Mouse (Mus musculus) CH12.LX (cell line): Measurements from ENCODE around the gene Olfr1410. TPM values are rescaled to one million over a fixed set of nuclear protein-coding genes. Genes with fewer than 3 reads are reported as not detected.

Source experiments
- DNase-seq: peaks from one replicate; pipeline ENCODE4 v3.0.0-alpha.2; 2013; ENCODE audit errors: extremely low read depth
- H3K27ac ChIP-seq: 2 replicates; pipeline ENCODE4 v1.5.1; 2012; ENCODE audit warnings: low read depth, mild to moderate bottlenecking, control low read depth, moderate library complexity; ENCODE audit not compliant: insufficient read depth
- H3K27me3 ChIP-seq: replicated peaks from 2 replicates; pipeline ENCODE3; 2012; ENCODE audit warnings: inconsistent platforms
- H3K36me3 ChIP-seq, 2 experiments: replicated peaks in 1 of 2; 2 replicates each; pipeline versions ENCODE3 to v1.6.1; 2012; ENCODE audit warnings: inconsistent platforms in 1 of 2, low read length in 1 of 2, mild to moderate bottlenecking in 1 of 2, mixed read lengths in 1 of 2, moderate library complexity in 1 of 2; ENCODE audit not compliant: control insufficient read depth in 1 of 2, insufficient read depth in 1 of 2
- H3K4me1 ChIP-seq, 2 experiments: 2 replicates each; pipeline ENCODE4 v1.6.1; 2012; ENCODE audit warnings: inconsistent platforms in 1 of 2, moderate library complexity in 1 of 2; ENCODE audit not compliant: insufficient read depth in 2 of 2, control insufficient read depth in 1 of 2
- H3K4me2 ChIP-seq: 2 replicates; pipeline ENCODE4 v1.6.1; 2012; ENCODE audit warnings: low read depth, mild to moderate bottlenecking, control low read depth; ENCODE audit not compliant: poor library complexity, insufficient read depth, severe bottlenecking
- H3K4me3 ChIP-seq, 3 experiments: fragments of 150-350 bp in 1 of 3; sonication (generic) in 1 of 3; replicated peaks in 1 of 3; 2 replicates each; pipeline versions ENCODE3 to v1.5.1; 2011 to 2012; ENCODE audit warnings: low read depth in 2 of 3, low read length in 2 of 3, mild to moderate bottlenecking in 2 of 3, moderate library complexity in 2 of 3, control low read depth in 1 of 3, improper control_type of control experiment in 1 of 3, inconsistent platforms in 1 of 3, mixed read lengths in 1 of 3; ENCODE audit not compliant: poor library complexity in 1 of 3
- H3K79me2 ChIP-seq: replicated peaks from 2 replicates; pipeline ENCODE4 v1.6.1; 2012; ENCODE audit warnings: mild to moderate bottlenecking, moderate library complexity; ENCODE audit not compliant: control insufficient read depth, poor library complexity, insufficient read depth, severe bottlenecking; ENCODE audit errors: extremely low read depth
- H3K9ac ChIP-seq: 2 replicates; pipeline ENCODE4 v1.6.1; 2012; ENCODE audit warnings: low read depth, mild to moderate bottlenecking, control low read depth, moderate library complexity; ENCODE audit not compliant: insufficient read depth
- H3K9me3 ChIP-seq: replicated peaks from 2 replicates; pipeline ENCODE3; 2012; ENCODE audit warnings: low read length, inconsistent platforms, mixed read lengths
- CHD1 ChIP-seq: IDR thresholded peaks from 2 replicates; pipeline ENCODE4 v1.6.1; 2012; ENCODE audit warnings: low read depth, low read length, improper control_type of control experiment, inconsistent platforms
- CHD2 ChIP-seq: IDR thresholded peaks from 2 replicates; pipeline ENCODE4 v1.6.1; 2011; ENCODE audit warnings: low read length, improper control_type of control experiment
- E2F4 ChIP-seq: IDR thresholded peaks from 2 replicates; pipeline ENCODE4 v1.6.1; 2011; ENCODE audit warnings: low read depth, low read length, improper control_type of control experiment; ENCODE audit not compliant: insufficient replicate concordance
- ELF1 ChIP-seq: IDR thresholded peaks from 2 replicates; pipeline ENCODE4 v1.6.1; 2014; ENCODE audit warnings: low read depth, mild to moderate bottlenecking, inconsistent platforms, low read length, improper control_type of control experiment
- EP300 ChIP-seq: IDR thresholded peaks from 2 replicates; pipeline ENCODE4 v1.6.1; 2011; ENCODE audit warnings: low read length, improper control_type of control experiment
- ETS1 ChIP-seq: conservative IDR thresholded peaks from 2 replicates; pipeline ENCODE4 v1.6.1; 2012; ENCODE audit warnings: low read depth, mild to moderate bottlenecking, inconsistent platforms, low read length, improper control_type of control experiment, moderate library complexity
- HCFC1 ChIP-seq: IDR thresholded peaks from 2 replicates; pipeline ENCODE4 v1.6.1; 2012; ENCODE audit warnings: low read depth, mild to moderate bottlenecking, inconsistent platforms, low read length, improper control_type of control experiment
- IRF4 ChIP-seq: IDR thresholded peaks from 2 replicates; pipeline ENCODE4 v1.6.1; 2014; ENCODE audit warnings: low read depth, mild to moderate bottlenecking, inconsistent platforms, low read length, improper control_type of control experiment
- MAX ChIP-seq: IDR thresholded peaks from 2 replicates; pipeline ENCODE4 v1.6.1; 2011; ENCODE audit warnings: low read length, improper control_type of control experiment
- MXI1 ChIP-seq: IDR thresholded peaks from 2 replicates; pipeline ENCODE4 v1.6.1; 2011; ENCODE audit warnings: mild to moderate bottlenecking, low read depth, low read length, improper control_type of control experiment
- MYC ChIP-seq: IDR thresholded peaks from 2 replicates; pipeline ENCODE4 v1.6.1; 2011; ENCODE audit warnings: low read depth, mild to moderate bottlenecking, improper control_type of control experiment, low read length
- PAX5 ChIP-seq: IDR thresholded peaks from 2 replicates; pipeline ENCODE4 v1.6.1; 2012; ENCODE audit warnings: low read length, inconsistent platforms, mixed read lengths
- POLR2A ChIP-seq: IDR thresholded peaks from 2 replicates; pipeline ENCODE4 v1.6.1; 2011; ENCODE audit warnings: low read depth, mild to moderate bottlenecking, improper control_type of control experiment, low read length
- POLR2AphosphoS2 ChIP-seq: IDR thresholded peaks from 2 replicates; pipeline ENCODE4 v1.6.1; 2011; ENCODE audit warnings: low read depth, low read length, improper control_type of control experiment
- RAD21 ChIP-seq: IDR thresholded peaks from 2 replicates; pipeline ENCODE4 v1.6.1; 2011; ENCODE audit warnings: low read depth, mild to moderate bottlenecking, low read length, improper control_type of control experiment, moderate library complexity
- TCF12 ChIP-seq: IDR thresholded peaks from 2 replicates; pipeline ENCODE4 v1.6.1; 2014; ENCODE audit warnings: low read depth, mild to moderate bottlenecking, inconsistent platforms, low read length, improper control_type of control experiment
- USF1 ChIP-seq: IDR thresholded peaks from 2 replicates; pipeline ENCODE4 v1.6.1; 2014; ENCODE audit warnings: low read depth, mild to moderate bottlenecking, inconsistent platforms, low read length, improper control_type of control experiment
- USF2 ChIP-seq: conservative IDR thresholded peaks from 2 replicates; pipeline ENCODE4 v1.6.1; 2011; ENCODE audit warnings: low read depth, low read length, improper control_type of control experiment
- ZC3H11A ChIP-seq: IDR thresholded peaks from 2 replicates; pipeline ENCODE4 v1.6.1; 2012; ENCODE audit warnings: low read depth, mild to moderate bottlenecking, inconsistent platforms, low read length, improper control_type of control experiment
- ZKSCAN1 ChIP-seq: IDR thresholded peaks from 2 replicates; pipeline ENCODE4 v1.6.1; 2012; ENCODE audit warnings: low read depth, inconsistent platforms, low read length, improper control_type of control experiment, borderline replicate concordance
- ZMIZ1 ChIP-seq: IDR thresholded peaks from 2 replicates; pipeline ENCODE4 v1.6.1; 2012; ENCODE audit warnings: low read depth, mild to moderate bottlenecking, inconsistent platforms, low read length, improper control_type of control experiment
- dilution Hi-C: fragments of 300-500 bp; cut with MboI; formaldehyde crosslinking; loops from 2 replicates; pipeline ENCODE4 v1.14.3; 2020; ENCODE audit warnings: low sequenced_read_pairs; ENCODE audit not compliant: extremely low pct_unique_long_range_greater_than_20kb, extremely low pct_ligation_motif_present
- in situ Hi-C: fragments of 300-500 bp; cut with MboI; formaldehyde crosslinking; loops from 3 replicates; pipeline ENCODE4 v1.14.3; 2019; ENCODE audit warnings: low sequenced_read_pairs, low pct_ligation_motif_present, low pct_unique_long_range_greater_than_20kb, mixed read lengths
- polyA plus RNA-seq: library from polyadenylated mRNA; unstranded; fragments of >175 nt; gene quantifications from 2 replicates; pipeline ENCODE4 v1.2.1, GENCODE M21; 2012; ENCODE audit warnings: low read depth; ENCODE audit not compliant: insufficient read length
- total RNA-seq, 2 experiments: library from RNA; depleted of rRNA; stranded (reverse); fragments of 300-350 nt in 1 of 2; fragments of >200 nt in 1 of 2; gene quantifications; 2 replicates each; pipeline ENCODE4 v1.2.3; 2012 to 2014

Olfr1410 gene
- total and polyA plus RNA-seq, 3 experiments: 0.08 TPM; not detected in 2

DNA sequence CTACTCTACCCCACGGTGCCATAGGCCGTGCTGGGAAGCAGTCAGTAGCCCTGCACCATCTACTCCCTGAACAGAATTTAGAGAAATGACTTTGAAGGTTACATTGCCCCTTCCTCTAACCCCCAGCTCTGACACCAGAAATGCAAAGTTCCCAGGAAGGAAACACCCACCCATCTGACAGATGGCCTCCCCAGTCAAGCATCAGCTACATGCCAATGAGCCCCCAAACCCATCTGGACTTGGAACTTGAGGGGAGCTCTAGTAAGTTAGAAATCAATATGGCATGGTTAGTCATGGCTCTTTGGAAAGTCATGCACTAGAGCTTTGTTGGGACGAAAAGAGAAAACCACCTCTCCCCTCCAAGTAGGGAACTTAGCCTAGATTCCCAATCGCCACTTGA is 33.2 kb downstream of the Olfr1410 start:
- H3K9ac ChIP-seq: no peak overlapping the region
- peaks cover 35 to 56% of the 10 kb centered on the region in 2 experiments for H3K36me3 ChIP-seq
- H3K27me3 ChIP-seq: no peaks in the 10 kb centered on the region
- dilution Hi-C loops (no loop called here), in situ Hi-C loops (no loop called here)
- no peak overlapping the region for H3K27ac ChIP-seq
- peaks cover 18% of the 10 kb centered on the region for H3K79me2 ChIP-seq
- peaks cover 8 to 24% of the 10 kb centered on the region in 2 experiments for H3K4me1 ChIP-seq
- H3K9me3 ChIP-seq: no peaks in the 10 kb centered on the region
- DNase-seq: no peak
- H3K4me3 ChIP-seq: no peak overlapping the region
- no peak overlapping the region for H3K4me2 ChIP-seq
- no peak for TF ChIP-seq PAX5
- TF ChIP-seq EP300: no peak
- TF ChIP-seq IRF4: no peak
- no peak for TF ChIP-seq MXI1
- no peak for TF ChIP-seq CHD2
- TF ChIP-seq ZC3H11A: no peak
- TF ChIP-seq ETS1: no peak
- TF ChIP-seq MYC: no peak
- no peak for TF ChIP-seq ZKSCAN1
- TF ChIP-seq USF1: no peak
- no peak for TF ChIP-seq POLR2A
- no peak for TF ChIP-seq ZMIZ1
- no peak for TF ChIP-seq RAD21
- TF ChIP-seq USF2: no peak
- no peak for TF ChIP-seq CHD1
- TF ChIP-seq HCFC1: no peak
- TF ChIP-seq, all 38 proteins: peak for 0

DNA sequence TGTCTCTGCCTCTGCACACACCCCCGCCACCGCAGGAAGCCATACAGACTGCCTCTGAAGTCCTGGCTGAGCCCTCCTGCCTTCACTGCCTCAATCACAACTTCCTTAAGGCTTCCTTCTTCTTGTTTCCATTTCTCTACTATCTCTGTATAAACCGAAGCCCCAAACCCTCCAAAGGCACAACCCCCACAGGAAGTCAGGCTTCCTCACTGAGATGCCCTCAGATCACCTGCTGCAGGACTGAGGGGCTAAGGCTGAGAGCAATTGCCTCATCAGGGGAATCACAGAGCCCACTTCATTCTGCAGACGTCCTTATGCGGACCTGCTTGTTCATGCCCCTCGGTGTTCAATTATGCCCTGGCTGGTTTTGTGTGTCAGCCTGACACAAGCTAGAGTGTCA is 34.8 kb downstream of the Olfr1410 start:
- TF ChIP-seq MXI1 (no peak), ELF1 (no peak), HCFC1 (no peak), ETS1 (no peak), IRF4 (no peak), TCF12 (no peak), E2F4 (no peak), MAX (no peak), EP300 (no peak), POLR2AphosphoS2 (no peak), USF1 (no peak)
- no peak for DNase-seq
- Histone ChIP-seq H3K9ac (no peak overlapping the region), H3K36me3 (peaks cover 35 to 47% of the 10 kb centered on the region in 2 experiments), H3K9me3 (no peaks in the 10 kb centered on the region), H3K27ac (no peak overlapping the region), H3K4me3 (peak overlapping the region in 2 of 3 experiments; percentile 74 to 88), H3K27me3 (peaks cover 5% of the 10 kb centered on the region), H3K4me1 (peaks cover 8 to 24% of the 10 kb centered on the region in 2 experiments), H3K79me2 (peaks cover 18% of the 10 kb centered on the region), H3K4me2 (peak overlapping the region; percentile 85)
- dilution Hi-C loops (no loop called here), in situ Hi-C loops (no loop called here)
